Mouse (Mus musculus) embryonic fibroblast, embryonic 13.5 days (primary cell): ENCODE results near the gene Olfr213. TPM values are rescaled to one million over a fixed set of nuclear protein-coding genes. Genes with fewer than 3 reads are reported as not detected.

Experiments used
- H3K27ac ChIP-seq: 2 replicates; pipeline ENCODE4 v1.5.1; 2012; ENCODE audit warnings: low read length, control low read depth, inconsistent platforms; ENCODE audit not compliant: insufficient read depth
- H3K4me1 ChIP-seq: 2 replicates; pipeline ENCODE4 v1.6.1; 2011; ENCODE audit warnings: low read length; ENCODE audit not compliant: control insufficient read depth, insufficient read depth
- H3K4me3 ChIP-seq: 2 replicates; pipeline ENCODE4 v1.5.1; 2011; ENCODE audit warnings: mild to moderate bottlenecking, control low read depth, low read length; ENCODE audit not compliant: insufficient read depth
- CTCF ChIP-seq: IDR thresholded peaks from 2 replicates; pipeline ENCODE4 v1.5.1; 2011; ENCODE audit warnings: mild to moderate bottlenecking, control low read depth, low read length, moderate library complexity, borderline replicate concordance; ENCODE audit not compliant: insufficient read depth
- POLR2A ChIP-seq: IDR thresholded peaks from 2 replicates; pipeline ENCODE4 v1.6.1; 2011; ENCODE audit warnings: low read depth, mild to moderate bottlenecking, control low read depth, low read length, moderate library complexity
- polyA plus RNA-seq: library from polyadenylated mRNA; stranded (reverse); fragments of >200 nt; gene quantifications from 2 replicates; pipeline ENCODE4 v1.2.4, GENCODE M21; 2011; ENCODE audit warnings: low read depth; ENCODE audit not compliant: missing spikeins, insufficient read length

Olfr213 gene
- polyA plus RNA-seq, 1 experiment, result not detected

GRCm38 (mm10) chr6:116569834-116570233 lies 31.6 kb downstream of the Olfr213 start:
- no peaks in the 10 kb centered on the region for H3K4me1 ChIP-seq
- no peak overlapping the region for H3K4me3 ChIP-seq
- no peak overlapping the region for H3K27ac ChIP-seq
- TF ChIP-seq POLR2A, result no peak
- TF ChIP-seq CTCF, result no peak; the same call in 1 of the 2 replicates

- TF ChIP-seq CTCF (no peak), POLR2A (no peak)
- H3K4me1 ChIP-seq, result no peaks in the 10 kb centered on the region
- H3K27ac ChIP-seq, result no peak within 1 kb of the TSS
- no peak within 1 kb of the TSS for H3K4me3 ChIP-seq
These were observed 45.8 kb downstream of the Olfr213 start, which contains the start of gene Olfr215 for GRCm38 (mm10) chr6:116584095-116584494. Olfr215 (minus strand) TSS chr6:116584195.

Other genes with a start within 250 kb of the Olfr213 start
- 33.0 and 47.5 TPM in 2 replicates for gene March8, start 200.4 kb upstream of the Olfr213 start, polyA plus RNA-seq
- gene Alox5, start 77.3 kb upstream of the Olfr213 start, polyA plus RNA-seq, result 0.44 TPM in 1 of 2 replicates, not detected in the other
- gene Olfr211, start 49.4 kb upstream of the Olfr213 start, polyA plus RNA-seq, result not detected in 2 replicates
- gene Olfr212, start 31.9 kb upstream of the Olfr213 start, polyA plus RNA-seq, result not detected in 2 replicates
- gene Gm5580, start 12.7 kb downstream of the Olfr213 start, polyA plus RNA-seq, result not detected in 2 replicates
- gene Olfr214, start 15.8 kb downstream of the Olfr213 start, polyA plus RNA-seq, result not detected in 2 replicates
- gene Olfr215, start 45.7 kb downstream of the Olfr213 start, polyA plus RNA-seq, result not detected in 2 replicates
- 28.4 and 49.7 TPM in 2 replicates for gene Zfp422, start 90.5 kb downstream of the Olfr213 start, polyA plus RNA-seq
- not detected in 2 replicates for gene Depp1, start 112.2 kb downstream of the Olfr213 start, polyA plus RNA-seq
- gene Rassf4, start 135.5 kb downstream of the Olfr213 start, polyA plus RNA-seq, result 0.65 and 2.0 TPM in 2 replicates
- not detected in 2 replicates for gene Tmem72, start 178.5 kb downstream of the Olfr213 start, polyA plus RNA-seq